Mouse (Mus musculus): ENCODE measurements at regions not wholly inside any gene's neighbourhood (a gene's known extent, or its start where the extent isn't known, plus 50 kb on each side); places are given as distances from the start of the nearest gene placed in this dataset.
A peak's percentile ranks its signal among the peaks of the same experiment; 100 is the strongest.

DNA sequence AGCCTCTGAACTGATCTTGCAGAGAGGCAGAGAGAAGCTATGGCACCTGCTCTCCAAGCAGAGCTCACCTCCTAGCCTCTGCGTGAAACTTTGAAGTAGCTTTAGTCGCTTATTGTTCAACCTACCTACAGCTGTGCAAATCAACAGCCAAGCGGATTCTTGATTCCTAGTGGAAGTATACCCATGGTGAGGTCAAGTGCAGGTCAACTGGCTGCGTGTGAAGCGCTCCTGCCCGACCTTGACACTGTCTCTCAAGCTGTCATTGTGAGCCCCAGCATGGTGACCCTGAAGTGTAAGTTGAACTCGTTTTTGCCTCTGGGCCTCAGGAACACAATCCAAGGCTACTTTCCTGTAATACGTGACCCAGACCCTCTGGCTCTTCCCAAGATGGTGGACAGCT is 341.2 kb upstream of the Nrp1 start:
- no peak for ATAC-seq (ENCODE audit: insufficient number of reproducible peaks, low FRiP score)
- Histone ChIP-seq H3K4me1 (replicated peaks) (peaks cover 5% of the 10 kb centered on the region; the same call in 1 of the 2 replicates), H3K4me2 (no peak overlapping the region), H3K27me3 (replicated peaks) (no peaks in the 10 kb centered on the region), H3K27ac (ENCODE audit: poor library complexity, severe bottlenecking) (no peak overlapping the region), H3K36me3 (no peaks in the 10 kb centered on the region), H3K9me3 (replicated peaks) (no peaks in the 10 kb centered on the region), H3K9ac (no peak overlapping the region), H3K4me3 (no peak overlapping the region)
- 56% methylated on average over 8 of the region's 8 CpGs for WGBS

DNA sequence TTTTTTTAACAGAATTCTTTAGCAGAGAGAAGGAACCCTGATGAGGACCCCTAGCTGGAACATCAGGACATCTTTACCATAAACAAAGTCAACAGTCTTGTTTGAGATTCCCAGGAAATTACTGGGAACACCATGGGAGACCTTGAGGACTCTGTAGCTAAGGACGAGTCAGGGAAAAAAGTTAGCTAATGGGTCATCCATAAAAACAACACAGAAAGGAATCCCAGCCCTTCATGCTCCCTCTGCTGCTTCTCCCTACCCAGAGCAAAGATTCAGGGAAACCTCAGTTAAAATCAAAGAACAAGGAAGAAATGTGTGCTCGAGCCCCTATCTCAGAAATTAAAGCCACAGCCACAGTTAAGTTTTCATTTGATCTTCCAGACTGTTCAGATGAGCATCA is 334.7 kb upstream of the Nrp1 start:
- Histone ChIP-seq H3K4me1 (replicated peaks) (peaks cover 14% of the 10 kb centered on the region), H3K27me3 (replicated peaks) (no peaks in the 10 kb centered on the region), H3K9me3 (replicated peaks) (no peaks in the 10 kb centered on the region), H3K4me2 (no peak overlapping the region), H3K27ac (ENCODE audit: poor library complexity, severe bottlenecking) (no peak overlapping the region), H3K9ac (no peak overlapping the region), H3K36me3 (no peaks in the 10 kb centered on the region), H3K4me3 (no peak overlapping the region)
- no peak for ATAC-seq (ENCODE audit: insufficient number of reproducible peaks, low FRiP score)
- 75% methylated on average over 2 of the region's 2 CpGs for WGBS

DNA sequence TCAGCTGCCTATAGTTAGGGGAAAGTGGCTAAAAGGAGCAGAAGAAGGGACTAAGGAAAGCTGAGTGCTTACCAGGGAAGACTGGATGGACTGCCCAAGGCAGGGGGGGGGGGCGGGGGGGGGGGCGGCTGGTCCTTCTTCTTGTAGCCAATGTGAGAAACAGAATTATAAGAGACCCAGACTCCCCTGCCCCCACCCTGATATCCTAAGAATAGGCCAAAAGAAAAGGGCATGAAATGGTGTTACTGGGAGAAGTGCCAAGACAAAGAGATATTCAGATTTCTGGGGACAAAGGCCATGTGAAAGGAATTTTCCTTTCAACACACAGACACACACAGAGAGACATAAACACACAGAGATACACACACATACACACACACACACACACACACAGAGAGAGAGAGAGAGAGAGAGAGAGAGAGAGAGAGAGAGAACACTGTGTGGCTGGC is 333.6 kb upstream of the Nrp1 start:
- H3K4me2 ChIP-seq = no peak overlapping the region; the same call in 1 of the 2 replicates
- H3K4me3 ChIP-seq = no peak overlapping the region
- no peaks in the 10 kb centered on the region for H3K36me3 ChIP-seq
- peak overlapping the region; percentile 84 for H3K27ac ChIP-seq (ENCODE audit: poor library complexity, severe bottlenecking)
- WGBS = 17% methylated on average over 2 of the region's 2 CpGs
- no peak overlapping the region for H3K9ac ChIP-seq
- H3K4me1 ChIP-seq (replicated peaks) = peaks cover 14% of the 10 kb centered on the region
- ATAC-seq (ENCODE audit: insufficient number of reproducible peaks, low FRiP score) = peak; percentile 79
- H3K9me3 ChIP-seq (replicated peaks) = no peaks in the 10 kb centered on the region
- no peaks in the 10 kb centered on the region for H3K27me3 ChIP-seq (replicated peaks)

DNA sequence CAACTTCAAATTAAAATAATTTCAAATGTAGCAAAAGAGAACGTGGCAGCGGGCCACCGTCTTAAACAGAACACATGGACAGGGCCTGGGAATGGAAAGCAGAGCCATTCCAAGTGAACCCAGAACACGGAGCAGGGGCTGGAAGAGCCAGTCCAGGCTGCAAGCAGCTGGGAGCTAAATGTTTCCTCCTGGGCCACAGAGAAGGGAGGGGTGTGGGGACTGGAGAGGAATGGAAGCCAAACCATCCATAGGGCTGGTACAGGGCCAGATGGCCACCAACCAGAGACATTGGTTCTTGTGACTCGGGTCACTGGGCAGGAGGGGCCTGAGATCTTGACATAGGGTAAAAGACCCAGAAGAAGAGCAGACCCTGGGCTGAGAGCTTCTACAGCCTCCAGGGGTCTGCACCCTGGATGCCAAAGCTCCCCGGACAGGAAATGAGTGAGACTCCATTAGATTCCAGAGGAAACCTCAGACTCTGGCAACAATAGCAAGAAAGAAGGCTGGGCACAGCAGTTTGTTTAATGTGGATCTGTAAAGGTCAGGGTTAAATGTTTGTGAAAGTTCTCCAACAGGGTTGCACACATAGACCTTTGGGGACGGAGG is 333.1 kb upstream of the Nrp1 start:
- Histone ChIP-seq H3K36me3 (no peaks in the 10 kb centered on the region), H3K9me3 (replicated peaks) (no peaks in the 10 kb centered on the region), H3K9ac (no peak overlapping the region), H3K27ac (ENCODE audit: poor library complexity, severe bottlenecking) (peak overlapping the region; percentile 84), H3K4me3 (no peak overlapping the region), H3K4me1 (replicated peaks) (peaks cover 17% of the 10 kb centered on the region), H3K4me2 (peak overlapping the region; percentile 4; the same call in 1 of the 2 replicates), H3K27me3 (replicated peaks) (no peaks in the 10 kb centered on the region)
- 58% methylated on average over 7 of the region's 7 CpGs for WGBS
- peak; percentile 84 for ATAC-seq (ENCODE audit: insufficient number of reproducible peaks, low FRiP score)

DNA sequence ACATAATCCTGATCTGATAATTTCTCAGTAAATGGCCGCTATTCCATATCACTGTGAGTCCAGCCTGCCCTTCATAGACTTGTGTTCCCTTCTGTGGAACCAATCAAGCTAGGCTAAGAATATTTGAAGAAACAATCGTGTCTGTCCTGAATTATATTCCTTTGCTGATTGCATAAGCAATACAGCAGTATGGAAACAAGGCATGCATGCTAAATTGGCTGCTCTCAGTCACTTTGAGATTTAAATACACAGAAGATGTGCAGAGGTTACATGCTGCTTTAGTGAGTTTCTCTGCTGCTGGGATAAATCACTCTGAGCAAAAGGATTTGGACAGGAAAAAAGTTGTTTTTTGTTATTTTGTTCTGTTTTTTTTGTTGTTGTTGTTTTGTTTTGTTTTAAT is 331.4 kb upstream of the Nrp1 start:
- no peak overlapping the region for H3K9ac ChIP-seq
- 69% methylated on average over 2 of the region's 2 CpGs for whole genome bisulfite sequencing
- H3K4me1 ChIP-seq (replicated peaks) = peaks cover 18% of the 10 kb centered on the region
- H3K4me3 ChIP-seq = no peak overlapping the region
- H3K9me3 ChIP-seq (replicated peaks) = no peaks in the 10 kb centered on the region
- H3K27me3 ChIP-seq (replicated peaks) = no peaks in the 10 kb centered on the region
- H3K36me3 ChIP-seq = no peaks in the 10 kb centered on the region
- no peak overlapping the region for H3K27ac ChIP-seq (ENCODE audit: poor library complexity, severe bottlenecking)
- H3K4me2 ChIP-seq = no peak overlapping the region
- ATAC-seq (ENCODE audit: insufficient number of reproducible peaks, low FRiP score) = no peak

DNA sequence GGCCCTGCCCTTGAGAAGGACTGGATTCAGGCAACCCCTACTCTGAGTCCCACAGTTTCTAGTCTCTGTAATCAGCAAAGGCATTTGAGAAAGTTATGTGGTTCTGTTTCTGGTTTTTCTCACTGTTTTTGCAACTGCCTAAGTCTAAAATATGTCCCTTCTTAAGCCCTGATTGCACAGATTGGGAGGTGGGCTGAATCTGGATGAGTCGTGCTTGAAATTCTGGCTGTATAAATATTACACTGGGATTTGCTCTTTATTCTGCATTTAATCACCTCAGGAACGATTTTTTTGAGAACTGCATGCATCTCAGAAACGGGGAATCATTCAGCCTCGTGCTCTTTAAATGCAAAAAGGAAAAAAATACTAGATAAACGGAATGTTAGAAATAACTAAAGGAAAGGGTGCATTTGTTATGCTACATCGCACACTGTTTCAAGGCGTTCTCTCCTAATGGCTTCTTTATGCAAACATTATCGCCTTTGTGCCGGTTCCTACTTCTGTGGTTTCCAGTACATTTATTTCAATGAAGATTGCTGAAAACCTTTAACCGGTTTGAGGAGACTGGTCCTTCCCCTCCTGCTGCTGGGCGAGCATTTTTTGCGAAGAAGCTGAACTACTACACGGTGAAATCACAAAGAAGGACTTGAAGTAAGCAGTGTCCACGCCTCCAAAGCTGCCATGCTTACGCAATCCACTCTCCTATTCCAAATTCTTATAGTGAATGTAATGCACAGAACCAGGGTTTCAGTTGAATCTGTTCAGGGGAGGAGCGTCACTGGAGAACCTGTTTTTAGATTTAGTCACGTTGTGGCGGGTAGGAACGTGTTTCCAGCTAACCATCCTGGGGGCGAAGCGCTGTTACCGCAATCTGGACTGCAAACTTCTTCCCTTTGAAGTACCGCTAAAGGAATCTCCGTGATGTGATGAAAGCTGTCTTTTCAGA is 327.8 kb upstream of the Nrp1 start:
- H3K4me1 ChIP-seq (replicated peaks) = peaks cover 28% of the 10 kb centered on the region
- ATAC-seq (ENCODE audit: insufficient number of reproducible peaks, low FRiP score) = no peak
- H3K36me3 ChIP-seq = no peaks in the 10 kb centered on the region
- no peak overlapping the region for H3K27ac ChIP-seq (ENCODE audit: poor library complexity, severe bottlenecking)
- no peaks in the 10 kb centered on the region for H3K9me3 ChIP-seq (replicated peaks)
- no peak overlapping the region for H3K9ac ChIP-seq
- H3K4me3 ChIP-seq = no peak overlapping the region
- WGBS = 72% methylated on average over 24 of the region's 24 CpGs
- H3K27me3 ChIP-seq (replicated peaks) = no peaks in the 10 kb centered on the region
- no peak overlapping the region for H3K4me2 ChIP-seq

DNA sequence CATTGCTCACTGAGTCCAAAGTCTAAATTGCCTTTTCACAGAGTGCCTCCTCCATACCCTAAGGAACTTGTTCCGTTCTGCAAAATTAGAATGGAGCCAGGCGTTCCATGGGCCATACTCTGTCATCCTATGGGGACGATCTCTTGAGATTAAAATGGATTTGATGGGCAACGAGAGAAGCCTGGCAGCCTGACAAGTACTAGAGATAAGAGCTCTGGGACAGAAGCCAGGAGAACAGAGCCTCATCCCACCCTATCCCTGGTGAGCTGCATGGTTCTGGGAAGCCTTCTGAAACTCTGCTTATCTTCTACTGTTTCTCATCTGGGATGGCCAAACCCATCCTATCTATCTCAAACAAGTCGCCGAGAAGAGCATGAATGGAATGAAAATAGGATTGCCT is 324.3 kb upstream of the Nrp1 start:
- WGBS = 7% methylated on average over 6 of the region's 6 CpGs
- no peak overlapping the region for H3K4me2 ChIP-seq
- no peak overlapping the region for H3K4me3 ChIP-seq
- H3K4me1 ChIP-seq (replicated peaks) = peaks cover 29% of the 10 kb centered on the region
- no peak overlapping the region for H3K9ac ChIP-seq
- no peaks in the 10 kb centered on the region for H3K27me3 ChIP-seq (replicated peaks)
- no peaks in the 10 kb centered on the region; the same call in 1 of the 2 replicates for H3K9me3 ChIP-seq (replicated peaks)
- no peaks in the 10 kb centered on the region for H3K36me3 ChIP-seq
- peak; percentile 82 for ATAC-seq (ENCODE audit: insufficient number of reproducible peaks, low FRiP score)
- peak overlapping the region; percentile 16; the same call in 1 of the 2 replicates for H3K27ac ChIP-seq (ENCODE audit: poor library complexity, severe bottlenecking)

DNA sequence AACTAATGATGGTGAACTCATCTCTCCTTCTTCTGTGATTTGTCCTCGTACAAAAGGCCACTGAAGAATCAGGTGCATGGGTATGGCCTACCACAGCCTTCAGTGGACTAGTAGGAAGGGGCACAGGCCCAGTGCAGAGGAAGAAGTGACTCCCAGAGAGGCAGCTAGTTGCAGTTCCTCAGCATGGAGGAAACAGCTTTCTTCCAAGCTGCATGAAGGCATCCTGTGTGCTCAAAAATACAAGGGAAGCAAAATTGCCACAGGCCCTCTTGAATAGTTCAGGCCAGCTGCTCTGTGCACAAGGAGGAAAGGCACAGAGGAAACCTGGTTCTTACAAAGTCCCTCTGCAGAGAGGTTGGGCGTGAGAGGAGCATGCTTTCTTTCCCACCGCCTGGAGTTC is 322.7 kb upstream of the Nrp1 start:
- Histone ChIP-seq H3K27ac (ENCODE audit: poor library complexity, severe bottlenecking) (no peak overlapping the region), H3K4me2 (no peak overlapping the region), H3K36me3 (no peaks in the 10 kb centered on the region), H3K4me1 (replicated peaks) (peaks cover 24% of the 10 kb centered on the region), H3K4me3 (no peak overlapping the region), H3K27me3 (replicated peaks) (no peaks in the 10 kb centered on the region), H3K9ac (no peak overlapping the region), H3K9me3 (replicated peaks) (no peaks in the 10 kb centered on the region; the same call in none of the 2 replicates)
- no peak for ATAC-seq (ENCODE audit: insufficient number of reproducible peaks, low FRiP score)
- WGBS = 68% methylated on average over 3 of the region's 3 CpGs

DNA sequence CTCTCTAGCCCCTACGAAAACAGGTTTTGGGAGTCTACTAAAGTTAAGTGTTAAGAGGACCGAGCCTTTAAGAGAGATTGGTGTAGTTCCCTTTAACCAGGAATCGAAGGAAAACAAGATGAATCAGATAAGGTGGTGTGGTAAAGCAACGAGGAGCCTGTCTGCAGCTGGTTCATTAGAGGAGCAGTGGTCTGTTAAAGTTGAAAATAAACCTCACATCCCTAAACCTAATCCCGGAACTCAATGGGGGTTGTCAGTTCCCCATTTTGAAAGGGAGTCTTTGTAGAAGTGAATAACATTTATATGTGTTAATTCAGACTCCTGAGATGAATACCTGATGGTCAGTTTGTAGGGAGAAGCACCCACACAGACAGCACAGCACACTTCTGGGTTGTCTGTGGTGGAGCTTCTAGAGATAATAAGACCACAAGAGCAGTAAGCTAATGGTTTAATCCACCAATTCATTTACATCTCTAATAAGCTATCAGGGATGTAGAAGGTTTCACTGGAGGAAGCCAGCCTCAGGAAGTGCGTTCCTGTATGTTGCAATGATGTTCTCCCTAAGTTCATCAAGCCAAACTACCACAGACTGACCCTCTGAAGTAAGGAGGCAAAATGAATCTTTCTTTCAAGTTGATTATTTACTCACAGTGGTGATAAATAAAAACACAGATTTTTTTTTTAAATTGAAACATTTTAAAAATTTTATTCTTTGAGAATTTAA is 318.9 kb upstream of the Nrp1 start:
- WGBS = 64% methylated on average over 6 of the region's 6 CpGs
- no peak for ATAC-seq (ENCODE audit: insufficient number of reproducible peaks, low FRiP score)

DNA sequence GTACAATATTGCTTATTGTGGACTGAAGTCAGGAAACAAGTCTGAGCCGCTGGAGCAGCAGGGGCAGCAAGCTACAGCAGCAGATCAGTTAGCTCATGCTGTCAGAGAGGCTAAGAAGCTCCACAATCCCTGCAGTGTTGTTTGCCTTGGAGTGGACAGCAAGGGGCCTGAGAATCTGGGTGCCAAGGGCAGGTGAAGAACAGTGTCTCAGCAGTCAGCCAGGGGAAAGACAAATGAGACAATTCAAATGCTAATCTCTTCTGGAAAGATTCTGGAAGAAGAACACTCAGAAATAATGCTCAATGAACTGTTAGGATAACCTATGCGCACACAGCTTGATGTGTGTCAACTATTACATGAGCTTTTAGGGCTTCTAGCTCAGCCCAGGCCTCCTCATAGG is 315.5 kb upstream of the Nrp1 start:
- ATAC-seq (ENCODE audit: insufficient number of reproducible peaks, low FRiP score) = no peak
- no peak overlapping the region for H3K27ac ChIP-seq (ENCODE audit: poor library complexity, severe bottlenecking)
- peaks cover 5% of the 10 kb centered on the region for H3K9me3 ChIP-seq (replicated peaks)
- H3K27me3 ChIP-seq (replicated peaks) = no peaks in the 10 kb centered on the region
- H3K4me2 ChIP-seq = no peak overlapping the region
- no peaks in the 10 kb centered on the region for H3K36me3 ChIP-seq
- H3K4me3 ChIP-seq = no peak overlapping the region
- H3K4me1 ChIP-seq (replicated peaks) = peaks cover 10% of the 10 kb centered on the region
- WGBS = 73% methylated on average over 2 of the region's 2 CpGs
- H3K9ac ChIP-seq = no peak overlapping the region

More for the DNA sequence above, 318.9 kb upstream of the Nrp1 start:
- H3K9ac ChIP-seq = no peak overlapping the region
- H3K4me3 ChIP-seq = no peak overlapping the region
- H3K27me3 ChIP-seq (replicated peaks) = no peaks in the 10 kb centered on the region
- H3K27ac ChIP-seq (ENCODE audit: poor library complexity, severe bottlenecking) = no peak overlapping the region
- no peaks in the 10 kb centered on the region for H3K36me3 ChIP-seq
- H3K9me3 ChIP-seq (replicated peaks) = peaks cover 5% of the 10 kb centered on the region
- peaks cover 22% of the 10 kb centered on the region for H3K4me1 ChIP-seq (replicated peaks)
- H3K4me2 ChIP-seq = no peak overlapping the region

DNA sequence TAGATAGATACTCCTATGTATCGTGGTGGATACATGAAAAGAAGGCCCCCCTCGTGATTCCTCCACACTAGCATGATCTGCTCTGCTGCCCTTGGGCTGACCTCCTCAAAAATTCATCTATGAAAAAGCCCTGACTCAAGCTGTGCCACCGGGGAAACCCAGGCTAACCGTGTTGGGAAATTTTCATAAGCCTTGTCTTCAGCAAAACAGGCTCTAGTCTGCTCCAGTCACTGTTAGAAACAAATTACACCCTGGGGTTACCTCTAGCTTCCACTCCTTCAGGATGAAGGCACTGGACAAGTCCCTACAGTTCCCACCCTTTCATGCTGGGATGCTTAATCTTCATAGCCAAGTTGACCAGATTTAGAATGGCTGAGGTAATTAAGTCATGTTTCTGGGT is 315.0 kb upstream of the Nrp1 start:
- no peak for ATAC-seq (ENCODE audit: insufficient number of reproducible peaks, low FRiP score)
- no peak overlapping the region for H3K4me3 ChIP-seq
- H3K27me3 ChIP-seq (replicated peaks) = no peaks in the 10 kb centered on the region
- H3K4me2 ChIP-seq = no peak overlapping the region
- peaks cover 10% of the 10 kb centered on the region for H3K4me1 ChIP-seq (replicated peaks)
- H3K9ac ChIP-seq = no peak overlapping the region
- H3K27ac ChIP-seq (ENCODE audit: poor library complexity, severe bottlenecking) = no peak overlapping the region
- no peaks in the 10 kb centered on the region for H3K36me3 ChIP-seq
- 84% methylated on average over 4 of the region's 4 CpGs for WGBS
- H3K9me3 ChIP-seq (replicated peaks) = peaks cover 5% of the 10 kb centered on the region

Data from heart, embryonic 12.5 days (tissue).